Mouse (Mus musculus) embryo, embryonic 9.5 days (tissue): ENCODE results near the gene Gucy2e.

ENCODE experiments used
- DNase-seq: peaks from one replicate; pipeline ENCODE4 v3.0.0-alpha.2; 2017; ENCODE audit errors: extremely low spot score

The Gucy2e gene

GRCm38 (mm10) chr11:69174722-69175121 lies 62.1 kb downstream of the Gucy2e start:
- no peak for DNase-seq

- DNase-seq: no peak
Measured at GRCm38 (mm10) chr11:69172606-69173005, 64.2 kb downstream of the Gucy2e start.

GRCm38 (mm10) chr11:69171626-69172025 lies 65.2 kb downstream of the Gucy2e start:
- peak; percentile 36 for DNase-seq

- no peak for DNase-seq
Measured at GRCm38 (mm10) chr11:69169313-69169712, 67.5 kb downstream of the Gucy2e start.
